Mouse (Mus musculus): ENCODE results near the gene Pawr.

Gene Pawr

GRCm38 (mm10) chr10:108446041-108446931 lies 114.4 kb downstream of the Pawr start:
- DNase-seq = peak; percentile 83

GRCm38 (mm10) chr10:108447211-108447610 lies 115.3 kb downstream of the Pawr start:
- no peak for DNase-seq

- no peak for DNase-seq
Observed at GRCm38 (mm10) chr10:108448421-108448820, 116.5 kb downstream of the Pawr start.

GRCm38 (mm10) chr10:108450401-108450800 lies 118.5 kb downstream of the Pawr start:
- no peak for DNase-seq

GRCm38 (mm10) chr10:108451516-108451915 lies 119.6 kb downstream of the Pawr start:
- DNase-seq = no peak

- DNase-seq = no peak
Observed at GRCm38 (mm10) chr10:108452421-108452820, 120.5 kb downstream of the Pawr start.

GRCm38 (mm10) chr10:108453561-108453960 lies 121.6 kb downstream of the Pawr start:
- DNase-seq = no peak

- no peak for DNase-seq
Observed at GRCm38 (mm10) chr10:108454691-108455117, 122.8 kb downstream of the Pawr start.

- no peak for DNase-seq
Observed at GRCm38 (mm10) chr10:108455204-108455603, 123.3 kb downstream of the Pawr start.

- peak; percentile 40 for DNase-seq
Observed at GRCm38 (mm10) chr10:108455883-108456282, 124.0 kb downstream of the Pawr start.

- no peak for DNase-seq
Observed at GRCm38 (mm10) chr10:108457054-108457453, 125.1 kb downstream of the Pawr start.

- no peak for DNase-seq
Observed at GRCm38 (mm10) chr10:108461862-108462261, 129.9 kb downstream of the Pawr start.

All from retina, postnatal 1 day (tissue).